Mouse (Mus musculus) small intestine, adult 2 months (tissue): ENCODE results near the gene Slc6a16. TPM values are rescaled to one million over a fixed set of nuclear protein-coding genes. Genes with fewer than 3 reads are reported as not detected.
A peak's percentile ranks its signal among the peaks of the same experiment; 100 is the strongest.

Source experiments
- H3K27ac ChIP-seq: fragments of 200-500 bp; 2 replicates; pipeline ENCODE4 v1.5.1; 2012; ENCODE audit warnings: low read depth, low read length, control low read depth, inconsistent platforms; ENCODE audit not compliant: insufficient read depth
- H3K27me3 ChIP-seq: fragments of 200-500 bp; 2 replicates; pipeline ENCODE4 v1.6.1; 2012; ENCODE audit warnings: mild to moderate bottlenecking, moderate library complexity, low read length, inconsistent platforms; ENCODE audit not compliant: control insufficient read depth, insufficient read depth
- H3K36me3 ChIP-seq: fragments of 200-500 bp; 2 replicates; pipeline ENCODE4 v1.6.1; 2012; ENCODE audit warnings: mild to moderate bottlenecking, low read length, control low read depth, inconsistent platforms; ENCODE audit not compliant: control insufficient read depth, insufficient read depth
- H3K4me1 ChIP-seq: fragments of 200-500 bp; 2 replicates; pipeline ENCODE4 v1.6.1; 2012; ENCODE audit warnings: low read length, inconsistent platforms, mixed read lengths; ENCODE audit not compliant: control insufficient read depth, insufficient read depth, insufficient read length
- H3K4me3 ChIP-seq: fragments of 200-500 bp; 2 replicates; pipeline ENCODE4 v1.5.1; 2012; ENCODE audit warnings: low read depth, mild to moderate bottlenecking, control low read depth, inconsistent platforms, low read length, moderate library complexity
- CTCF ChIP-seq: fragments of 200-500 bp; IDR thresholded peaks from 2 replicates; pipeline ENCODE4 v1.5.1; 2012; ENCODE audit warnings: low read depth, mild to moderate bottlenecking, control low read depth, inconsistent platforms, low read length, moderate library complexity, mixed read lengths; ENCODE audit not compliant: insufficient replicate concordance, insufficient read length; ENCODE audit errors: extremely low read depth
- POLR2A ChIP-seq: fragments of 200-500 bp; IDR thresholded peaks from 2 replicates; pipeline ENCODE4 v1.6.1; 2012; ENCODE audit warnings: low read depth, mild to moderate bottlenecking, control low read depth, inconsistent platforms, low read length, moderate library complexity
- WGBS: fragments of 180-500 bp; shearing (Covaris S2); methylation state at CpG from one replicate; pipeline ENCODE4 v1.1.7; 2018; 5-methylcytosine and 5-hydroxymethylcytosine counted together
- polyA plus RNA-seq: library from polyadenylated mRNA; depleted of rRNA; stranded (reverse); fragments of >200 nt; gene quantifications from 2 replicates; pipeline ENCODE4 v1.2.3, GENCODE M21; 2012

The Slc6a16 gene
- polyA plus RNA-seq, 1 experiment = not detected

DNA sequence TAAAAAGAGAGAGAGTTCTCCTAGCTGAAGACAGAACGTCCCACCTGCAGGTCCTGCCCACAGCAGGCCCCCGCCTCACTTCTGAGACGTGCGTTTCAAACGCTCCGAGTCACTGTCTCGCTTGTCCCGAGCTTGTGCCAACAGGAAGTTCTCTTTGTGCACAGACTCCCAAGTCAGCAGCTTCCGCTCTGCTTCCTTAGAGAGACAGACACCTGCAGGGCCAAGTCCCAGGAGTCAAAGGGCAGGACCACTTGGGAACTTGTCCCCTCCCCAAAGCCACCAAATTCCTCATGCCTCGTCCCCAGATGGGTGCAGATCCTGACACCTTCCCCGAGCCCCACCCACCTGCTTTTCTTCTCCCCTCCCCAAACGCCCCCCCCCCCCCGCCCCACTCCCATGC lies 64.0 kb downstream of the Slc6a16 start:
- TF ChIP-seq CTCF = no peak
- TF ChIP-seq POLR2A = no peak

DNA sequence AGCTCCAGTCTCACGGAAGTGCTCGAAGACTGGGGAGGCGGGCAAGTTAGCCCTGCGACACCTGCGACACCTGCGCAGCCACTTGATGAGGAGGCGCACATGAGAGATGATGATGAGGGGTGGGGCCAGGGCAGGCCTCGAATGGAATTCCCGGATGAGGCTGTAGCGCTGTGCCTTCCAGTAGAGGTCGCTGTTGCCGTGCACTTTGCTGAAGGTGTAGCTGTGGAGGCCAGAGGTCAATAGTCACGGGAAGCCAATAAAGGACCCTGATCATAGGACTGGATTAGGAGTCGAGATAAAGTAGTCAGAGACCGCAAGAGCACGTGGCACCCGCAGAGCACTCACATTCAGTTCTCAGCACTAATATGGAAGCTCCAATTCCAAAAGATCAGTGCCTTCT lies 64.4 kb downstream of the Slc6a16 start:
- H3K27me3 ChIP-seq = no peaks in the 10 kb centered on the region
- no peaks in the 10 kb centered on the region for H3K4me1 ChIP-seq
- H3K36me3 ChIP-seq = peaks cover 53% of the 10 kb centered on the region
- 15% methylated on average over 17 of the region's 17 CpGs for WGBS
- H3K4me3 ChIP-seq = no peak overlapping the region
- TF ChIP-seq CTCF (peak; percentile 96; the same call in 1 of the 2 replicates), POLR2A (peak; percentile 33; the same call in 1 of the 2 replicates)
- no peak overlapping the region for H3K27ac ChIP-seq

More for the DNA sequence above, 64.0 kb downstream of the Slc6a16 start:
- WGBS = 33% methylated on average over 12 of the region's 13 CpGs
- H3K4me3 ChIP-seq = no peak overlapping the region
- H3K4me1 ChIP-seq = no peaks in the 10 kb centered on the region
- peaks cover 50% of the 10 kb centered on the region for H3K36me3 ChIP-seq
- H3K27ac ChIP-seq = no peak overlapping the region
- H3K27me3 ChIP-seq = no peaks in the 10 kb centered on the region

DNA sequence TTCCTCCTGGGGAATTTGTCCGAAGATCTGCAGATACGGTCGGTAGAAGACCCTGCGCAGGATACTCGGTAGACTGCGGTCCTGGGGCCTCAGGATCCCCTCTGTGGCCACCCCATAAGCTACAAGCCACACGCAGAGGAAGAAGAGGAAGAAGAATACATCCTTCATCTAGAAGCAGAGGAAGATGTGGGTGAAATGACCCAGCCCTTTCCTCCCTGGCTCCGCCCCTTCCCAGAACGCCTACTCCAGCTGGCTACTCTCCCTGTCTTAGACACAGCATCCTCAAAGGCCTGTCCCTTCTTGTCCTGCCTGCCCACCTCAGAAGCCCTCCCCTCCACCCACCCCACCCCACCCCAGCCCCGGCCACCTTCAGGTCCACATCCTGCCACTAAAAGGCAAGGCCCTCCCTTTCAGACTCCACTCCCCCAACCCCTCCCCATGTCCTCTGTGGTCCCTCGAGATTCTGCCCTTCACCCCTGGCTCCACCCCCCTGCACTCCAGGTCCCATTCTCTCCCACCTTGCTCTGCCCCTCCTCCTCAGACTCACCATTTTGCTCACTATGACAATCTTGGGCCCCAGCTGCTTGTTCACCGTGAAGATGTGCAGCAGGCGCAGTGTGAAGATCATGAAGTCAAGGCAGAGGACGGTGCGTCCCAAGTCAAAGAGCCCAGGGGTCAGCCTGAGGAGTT lies 67.8 kb downstream of the Slc6a16 start:
- Histone ChIP-seq H3K4me3 (no peak overlapping the region), H3K4me1 (peaks cover 8% of the 10 kb centered on the region; the same call in 1 of the 2 replicates), H3K27me3 (no peaks in the 10 kb centered on the region), H3K36me3 (peaks cover 53% of the 10 kb centered on the region), H3K27ac (no peak overlapping the region)
- TF ChIP-seq CTCF (no peak), POLR2A (no peak)
- WGBS = 80% methylated on average over 15 of the region's 15 CpGs

DNA sequence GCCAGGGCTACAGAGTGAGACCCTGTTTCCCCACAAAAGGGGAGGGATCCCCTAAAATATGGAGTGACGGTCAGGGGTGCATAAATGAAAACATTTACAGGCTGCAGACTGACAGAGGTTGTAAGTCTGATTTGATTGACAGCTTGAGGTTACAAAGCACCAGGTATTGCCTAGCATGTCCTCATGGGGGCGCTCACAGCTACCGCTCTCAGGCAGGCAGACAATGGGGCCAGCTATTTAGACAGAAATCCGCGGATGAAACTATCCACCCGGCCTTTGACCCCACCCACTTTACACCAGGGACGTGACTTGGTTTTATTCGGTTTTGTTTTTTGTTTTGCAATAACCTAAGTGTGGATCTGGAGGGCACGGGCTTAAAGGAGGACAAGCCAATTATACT lies 68.6 kb downstream of the Slc6a16 start:
- no peak for TF ChIP-seq POLR2A
- TF ChIP-seq CTCF = peak; percentile 77; the same call in 1 of the 2 replicates
- 17% methylated on average over 9 of the region's 9 CpGs for WGBS
- Histone ChIP-seq H3K36me3 (peaks cover 52% of the 10 kb centered on the region), H3K27me3 (no peaks in the 10 kb centered on the region), H3K4me3 (no peak overlapping the region), H3K27ac (no peak overlapping the region), H3K4me1 (peaks cover 11% of the 10 kb centered on the region; the same call in 1 of the 2 replicates)

DNA sequence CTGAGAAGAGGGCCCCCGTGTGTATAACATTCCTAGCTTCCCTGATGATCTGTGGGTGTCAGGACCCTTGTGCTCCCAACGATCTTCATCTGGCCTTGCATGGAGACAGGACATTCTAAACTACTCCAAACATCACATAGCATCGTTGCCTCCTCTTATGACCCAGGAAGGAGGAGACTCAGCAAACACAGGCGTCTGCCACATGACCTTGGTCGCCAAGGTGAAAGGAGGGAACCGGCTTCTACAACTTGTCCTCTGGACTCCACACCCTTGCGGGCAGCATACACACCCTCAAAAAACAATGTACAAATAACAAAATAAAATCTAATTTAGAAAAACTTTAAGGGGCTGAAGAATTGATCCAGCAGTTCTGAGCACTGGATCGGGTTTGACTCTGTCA lies 71.1 kb downstream of the Slc6a16 start:
- Histone ChIP-seq H3K27ac (peak overlapping the region; percentile 92), H3K4me3 (no peak overlapping the region), H3K36me3 (peaks cover 58% of the 10 kb centered on the region), H3K27me3 (no peaks in the 10 kb centered on the region), H3K4me1 (peaks cover 20% of the 10 kb centered on the region)
- TF ChIP-seq POLR2A = no peak
- TF ChIP-seq CTCF = no peak
- 22% methylated on average over 8 of the region's 8 CpGs for WGBS

DNA sequence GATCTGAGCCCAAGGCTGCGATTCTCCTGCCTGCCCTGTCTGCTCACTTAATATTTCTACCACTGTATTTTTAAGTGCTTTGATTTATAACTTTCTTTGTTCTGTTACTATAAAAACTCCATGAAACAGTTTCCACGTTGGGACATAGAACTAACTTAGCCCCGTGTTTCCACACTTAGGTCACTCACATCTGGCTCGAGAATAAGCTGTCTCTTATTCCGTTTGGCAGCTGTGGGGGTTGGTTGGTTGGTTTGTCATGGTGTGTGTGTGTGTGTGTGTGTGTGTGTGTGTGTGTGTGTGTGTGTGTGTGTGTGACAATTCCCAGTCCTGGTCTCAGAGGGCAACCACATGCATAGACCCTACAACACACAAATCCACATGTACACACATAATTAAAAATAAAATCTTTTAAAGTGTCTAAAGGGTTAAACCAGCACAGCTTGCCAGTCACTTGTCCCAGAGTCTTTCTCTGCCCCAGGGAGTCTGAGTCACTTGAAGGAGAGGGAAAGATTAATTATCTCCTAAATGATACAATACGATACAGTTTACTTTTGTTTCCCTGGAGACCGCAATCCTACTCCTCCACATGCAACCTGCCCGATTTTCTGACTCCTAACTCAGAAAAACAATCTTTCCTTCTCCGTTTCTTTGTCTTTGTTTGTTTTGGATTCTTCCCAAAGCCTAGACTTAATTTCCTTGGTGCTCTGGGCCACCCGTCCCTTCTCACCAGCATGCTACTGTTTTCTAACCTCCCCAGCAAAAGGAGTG lies 72.0 kb downstream of the Slc6a16 start:
- H3K36me3 ChIP-seq = peaks cover 60% of the 10 kb centered on the region
- no peak for TF ChIP-seq POLR2A
- no peak for TF ChIP-seq CTCF
- H3K4me3 ChIP-seq = no peak overlapping the region
- peaks cover 27% of the 10 kb centered on the region for H3K4me1 ChIP-seq
- H3K27me3 ChIP-seq = no peaks in the 10 kb centered on the region
- H3K27ac ChIP-seq = peak overlapping the region; percentile 92
- WGBS = 14% methylated on average over 10 of the region's 10 CpGs

- H3K4me3 ChIP-seq = no peak overlapping the region
- peak overlapping the region; percentile 92 for H3K27ac ChIP-seq
- H3K4me1 ChIP-seq = peaks cover 29% of the 10 kb centered on the region
- H3K36me3 ChIP-seq = peaks cover 60% of the 10 kb centered on the region
- no peaks in the 10 kb centered on the region for H3K27me3 ChIP-seq
- TF ChIP-seq CTCF (no peak), POLR2A (no peak)
- 14% methylated on average over 9 of the region's 9 CpGs for WGBS
Measured at GRCm38 (mm10) chr7:45313495-45313894, 72.6 kb downstream of the Slc6a16 start.
